Mouse (Mus musculus): ENCODE measurements around the gene Tmprss7. TPM values are rescaled to one million over a fixed set of nuclear protein-coding genes. Genes with fewer than 3 reads are reported as not detected.

Tmprss7 gene
- 0.29 and 0.31 TPM in 2 replicates for polyA plus RNA-seq (2016; fragmentation: Nextera tagmentation; extraction: Ambion mirVana)

GRCm38 (mm10) chr16:45693558-45693957, at the start of gene Tmprss7:
Gene Tmprss7 (minus strand): TSS chr16:45693658.
- Histone ChIP-seq H3K4me1 (peaks cover 51% of the 10 kb centered on the region), H3K9me3 (replicated peaks) (no peaks in the 10 kb centered on the region), H3K4me3 (no peak within 1 kb of the TSS), H3K27me3 (ENCODE audit: low read depth, poor library complexity, severe bottlenecking) (no peaks in the 10 kb centered on the region), H3K27ac (replicated peaks) (no peak within 1 kb of the TSS), H3K36me3 (no peaks in the 10 kb centered on the region)
- DNase-seq (ENCODE audit: low spot score): no peak
- WGBS: 80% methylated on average over 10 of the region's 10 CpGs

DNA sequence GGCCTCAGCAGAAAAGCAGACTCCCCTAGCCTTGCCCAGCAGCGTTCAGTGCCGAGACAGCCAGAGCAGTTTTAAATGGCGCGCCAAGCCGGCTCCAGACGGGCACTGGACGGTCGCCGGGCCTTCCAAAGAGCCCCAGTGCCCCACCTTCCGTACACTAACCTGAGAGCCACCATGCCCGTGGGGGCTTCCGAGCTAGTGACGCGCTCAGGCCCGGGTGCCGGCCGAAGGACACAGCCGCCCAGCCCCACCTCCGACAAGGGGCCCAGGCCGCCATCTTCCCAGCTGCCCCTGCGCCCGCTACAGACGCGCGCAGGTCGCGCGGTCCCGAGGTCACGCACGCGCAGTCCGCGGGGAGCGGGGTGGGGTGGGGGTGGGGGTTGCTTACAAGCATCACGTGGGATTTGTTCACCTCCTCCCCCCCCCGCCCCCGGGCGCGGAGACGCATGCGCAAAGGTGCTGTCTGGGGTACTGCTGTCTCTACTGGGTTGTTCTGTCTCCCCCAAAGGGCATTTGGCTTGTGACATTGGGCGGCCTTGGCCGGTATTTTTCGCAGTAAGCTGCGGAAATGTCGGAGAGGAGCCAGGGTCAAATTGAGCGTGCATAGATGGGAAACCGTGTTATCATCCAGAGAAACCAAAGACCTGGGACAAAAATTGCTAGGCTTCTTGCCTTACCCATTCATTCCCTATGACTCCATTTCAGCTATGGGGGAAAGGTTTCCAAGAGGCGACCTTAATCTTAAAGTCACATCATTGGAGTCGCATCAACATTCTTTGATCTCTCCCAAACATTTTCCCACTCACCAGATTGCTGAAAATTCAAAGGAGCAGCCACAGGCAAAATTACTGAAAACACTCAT, 49.4 kb upstream of the Tmprss7 start, which contains the start of gene Abhd10:
Gene Abhd10 (minus strand): TSS at position 341 of the 862 bp plus-strand sequence.
- peaks cover 26% of the 10 kb centered on the region for H3K4me1 ChIP-seq
- peak within 1 kb of the TSS; percentile 97 for H3K27ac ChIP-seq (replicated peaks)
- H3K4me3 ChIP-seq: peak within 1 kb of the TSS; percentile 76
- under 1% methylated on average over 49 of the region's 51 CpGs for WGBS
- no peaks in the 10 kb centered on the region for H3K9me3 ChIP-seq (replicated peaks)
- DNase-seq (ENCODE audit: low spot score): peak; percentile 97
- no peaks in the 10 kb centered on the region for H3K27me3 ChIP-seq (ENCODE audit: low read depth, poor library complexity, severe bottlenecking)
- H3K36me3 ChIP-seq: peaks cover 17% of the 10 kb centered on the region

- Histone ChIP-seq H3K9me3 (replicated peaks) (no peaks in the 10 kb centered on the region), H3K27me3 (ENCODE audit: low read depth, poor library complexity, severe bottlenecking) (no peaks in the 10 kb centered on the region), H3K4me1 (peaks cover 15% of the 10 kb centered on the region), H3K36me3 (peaks cover 61% of the 10 kb centered on the region), H3K27ac (replicated peaks) (no peak overlapping the region), H3K4me3 (no peak overlapping the region)
- 91% methylated on average over 8 of the region's 8 CpGs for WGBS
- DNase-seq (ENCODE audit: low spot score): no peak
These were observed 44.4 kb upstream of the Tmprss7 start for GRCm38 (mm10) chr16:45737880-45738279.

- Histone ChIP-seq H3K36me3 (peaks cover 73% of the 10 kb centered on the region), H3K4me1 (peaks cover 10% of the 10 kb centered on the region), H3K27me3 (ENCODE audit: low read depth, poor library complexity, severe bottlenecking) (no peaks in the 10 kb centered on the region), H3K27ac (replicated peaks) (no peak overlapping the region), H3K9me3 (replicated peaks) (no peaks in the 10 kb centered on the region), H3K4me3 (no peak overlapping the region)
- no peak for DNase-seq (ENCODE audit: low spot score)
- 92% methylated on average over 3 of the region's 3 CpGs for whole genome bisulfite sequencing
These were observed 43.3 kb upstream of the Tmprss7 start for GRCm38 (mm10) chr16:45736724-45737123.

GRCm38 (mm10) chr16:45729163-45729562, 35.7 kb upstream of the Tmprss7 start:
- Histone ChIP-seq H3K4me1 (peaks cover 20% of the 10 kb centered on the region), H3K4me3 (no peak overlapping the region), H3K9me3 (replicated peaks) (no peaks in the 10 kb centered on the region), H3K27ac (replicated peaks) (no peak overlapping the region), H3K36me3 (peaks cover 59% of the 10 kb centered on the region), H3K27me3 (ENCODE audit: low read depth, poor library complexity, severe bottlenecking) (no peaks in the 10 kb centered on the region)
- WGBS: 88% methylated on average over 5 of the region's 5 CpGs
- DNase-seq (ENCODE audit: low spot score): no peak

DNA sequence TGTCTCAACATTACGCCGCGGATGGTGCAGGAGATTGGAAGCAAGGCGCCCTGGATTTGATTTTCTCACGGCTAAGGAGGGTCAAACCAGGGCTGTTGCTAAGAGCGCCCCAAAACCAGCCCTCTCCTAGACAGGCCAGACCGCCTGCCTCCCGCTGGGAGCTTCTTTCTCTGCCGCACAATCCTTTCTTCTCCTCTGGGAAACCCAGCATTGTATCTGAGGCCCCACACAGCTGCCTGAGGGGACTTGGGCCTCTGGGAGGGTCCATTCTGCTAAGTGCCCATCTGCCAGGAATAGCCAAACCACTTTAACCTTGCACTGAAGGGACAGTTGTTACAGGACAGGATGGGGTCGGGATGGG, 31.3 kb upstream of the Tmprss7 start:
- DNase-seq (ENCODE audit: low spot score): no peak
- Histone ChIP-seq H3K9me3 (replicated peaks) (no peaks in the 10 kb centered on the region), H3K27ac (replicated peaks) (peak overlapping the region; percentile 94), H3K4me1 (peaks cover 62% of the 10 kb centered on the region), H3K4me3 (peak overlapping the region; percentile 73), H3K36me3 (peaks cover 47% of the 10 kb centered on the region), H3K27me3 (ENCODE audit: low read depth, poor library complexity, severe bottlenecking) (no peaks in the 10 kb centered on the region)
- WGBS: under 1% methylated on average over 10 of the region's 10 CpGs

- WGBS: under 1% methylated on average over 30 of the region's 30 CpGs
- peak; percentile 84 for DNase-seq (ENCODE audit: low spot score)
- Histone ChIP-seq H3K27ac (replicated peaks) (peak within 1 kb of the TSS; percentile 94), H3K9me3 (replicated peaks) (no peaks in the 10 kb centered on the region), H3K27me3 (ENCODE audit: low read depth, poor library complexity, severe bottlenecking) (no peaks in the 10 kb centered on the region), H3K4me3 (peak within 1 kb of the TSS; percentile 73), H3K36me3 (peaks cover 47% of the 10 kb centered on the region), H3K4me1 (peaks cover 62% of the 10 kb centered on the region)
These were observed 30.7 kb upstream of the Tmprss7 start, which contains the start of gene Tagln3 for GRCm38 (mm10) chr16:45724061-45724741. Gene Tagln3 (minus strand): TSS chr16:45724608.

DNA sequence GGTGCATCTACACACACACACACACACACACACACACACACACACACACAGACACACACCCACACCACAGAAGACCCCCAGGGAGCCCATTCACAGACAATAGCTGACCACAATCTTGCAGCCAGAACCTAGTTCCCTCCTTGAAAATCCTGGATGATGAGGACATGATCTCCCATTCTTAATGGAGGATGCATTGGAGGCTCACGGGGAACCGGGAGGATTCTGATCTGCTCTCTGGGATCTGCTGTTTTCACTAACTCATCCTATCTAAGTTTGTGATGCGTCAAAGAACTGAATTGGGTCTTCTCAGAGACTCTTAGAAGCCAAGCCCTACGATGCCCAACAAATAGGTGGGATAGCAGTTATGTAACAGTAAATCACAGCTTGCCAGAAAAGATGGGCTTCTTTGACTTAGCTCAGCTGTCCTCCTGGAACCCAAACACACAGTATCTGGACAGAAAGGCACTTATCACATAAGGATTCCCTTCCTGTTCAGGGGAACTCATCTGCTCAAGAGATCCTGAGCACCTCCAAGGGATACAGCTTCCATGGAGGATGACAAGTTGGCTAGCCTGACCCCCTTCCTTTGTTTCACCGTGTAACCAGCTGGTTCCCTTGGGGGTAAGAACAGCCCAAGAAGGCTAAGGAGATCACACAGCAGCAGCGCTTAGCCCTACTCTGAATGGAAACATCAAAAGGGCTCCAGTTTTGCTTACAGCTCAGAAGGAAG, 29.9 kb upstream of the Tmprss7 start:
- Histone ChIP-seq H3K4me3 (peak overlapping the region; percentile 73), H3K27me3 (ENCODE audit: low read depth, poor library complexity, severe bottlenecking) (no peaks in the 10 kb centered on the region), H3K4me1 (peaks cover 62% of the 10 kb centered on the region), H3K9me3 (replicated peaks) (no peaks in the 10 kb centered on the region), H3K36me3 (peaks cover 49% of the 10 kb centered on the region), H3K27ac (replicated peaks) (peak overlapping the region; percentile 94)
- WGBS: 48% methylated on average over 6 of the region's 6 CpGs
- no peak for DNase-seq (ENCODE audit: low spot score)

DNA sequence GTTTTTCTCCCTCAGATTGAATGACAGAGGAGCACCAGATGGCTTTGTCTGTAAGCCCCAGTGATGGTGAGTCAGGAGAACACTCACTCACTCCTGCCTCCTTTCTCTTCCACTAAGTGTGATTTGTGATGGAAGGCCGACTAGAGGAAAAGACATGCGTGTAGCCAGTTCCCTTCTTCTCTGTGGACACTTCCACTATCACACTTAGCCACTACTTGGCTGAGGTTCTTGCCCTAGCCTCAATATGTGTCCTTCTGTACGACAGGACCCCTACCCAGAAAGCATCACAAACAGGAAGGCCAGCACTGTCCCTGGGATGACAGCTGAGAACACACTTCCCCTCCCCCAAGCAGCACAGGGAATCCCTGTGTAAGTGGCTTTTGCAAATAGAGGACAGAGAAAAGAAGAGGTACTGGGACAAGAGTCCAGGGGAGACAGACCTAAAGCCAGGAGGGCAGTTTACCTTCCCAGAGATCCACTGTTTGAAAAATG, 29.0 kb upstream of the Tmprss7 start:
- WGBS: 71% methylated on average over 3 of the region's 3 CpGs
- Histone ChIP-seq H3K27me3 (ENCODE audit: low read depth, poor library complexity, severe bottlenecking) (no peaks in the 10 kb centered on the region), H3K36me3 (peaks cover 52% of the 10 kb centered on the region), H3K9me3 (replicated peaks) (no peaks in the 10 kb centered on the region), H3K27ac (replicated peaks) (peak overlapping the region; percentile 94), H3K4me1 (peaks cover 62% of the 10 kb centered on the region), H3K4me3 (peak overlapping the region; percentile 73)
- DNase-seq (ENCODE audit: low spot score): no peak

GRCm38 (mm10) chr16:45720022-45720630, 26.7 kb upstream of the Tmprss7 start:
- no peak for DNase-seq (ENCODE audit: low spot score)
- no peak overlapping the region for H3K4me3 ChIP-seq
- no peaks in the 10 kb centered on the region for H3K27me3 ChIP-seq (ENCODE audit: low read depth, poor library complexity, severe bottlenecking)
- 93% methylated on average over 10 of the region's 10 CpGs for WGBS
- no peak overlapping the region for H3K27ac ChIP-seq (replicated peaks)
- H3K36me3 ChIP-seq: peaks cover 76% of the 10 kb centered on the region
- peaks cover 49% of the 10 kb centered on the region for H3K4me1 ChIP-seq
- no peaks in the 10 kb centered on the region; the same call in 1 of the 2 replicates for H3K9me3 ChIP-seq (replicated peaks)

- Histone ChIP-seq H3K4me3 (no peak overlapping the region), H3K4me1 (peaks cover 34% of the 10 kb centered on the region), H3K27me3 (ENCODE audit: low read depth, poor library complexity, severe bottlenecking) (no peaks in the 10 kb centered on the region), H3K36me3 (peaks cover 95% of the 10 kb centered on the region), H3K9me3 (replicated peaks) (no peaks in the 10 kb centered on the region; the same call in 1 of the 2 replicates), H3K27ac (replicated peaks) (no peak overlapping the region)
- no peak for DNase-seq (ENCODE audit: low spot score)
- 95% methylated on average over 4 of the region's 4 CpGs for WGBS
These were observed 24.8 kb upstream of the Tmprss7 start for GRCm38 (mm10) chr16:45718296-45718695.

Data from midbrain, embryonic 10.5 days (tissue).